36 mouse cellular contexts compared by ENCODE assay signal in genomic region chr4:41092958-41093357, GRCm38 (mm10). TPM values are rescaled to one million over a fixed set of nuclear protein-coding genes. Genes with fewer than 3 reads are reported as not detected.
"Had no signal": no experiment of that assay in that cellular context is flagged by ENCODE, and none has a peak within 500 bp of the region (broad histone marks: within the 10 kb centered on the region; RNA-seq: fewer than 3 reads in every experiment).

No protein-coding gene starts in this region.

- H3K36me3 ChIP-seq: heart, embryonic 13.5 days; heart, embryonic 15.5 days; hindbrain, embryonic 13.5 days; hindbrain, embryonic 15.5 days; kidney, embryonic 15.5 days; limb, embryonic 10.5 days; limb, embryonic 12.5 days had no signal

- H3K27ac ChIP-seq: heart, adult 2 months; heart, embryonic 13.5 days; heart, embryonic 15.5 days; hindbrain, embryonic 13.5 days; hindbrain, embryonic 15.5 days; hindbrain, postnatal 0 days; kidney, embryonic 15.5 days; kidney, postnatal 0 days; limb, embryonic 10.5 days; limb, embryonic 12.5 days; liver, embryonic 15.5 days had no signal

- H3K9ac ChIP-seq: heart, embryonic 13.5 days; heart, embryonic 15.5 days; hindbrain, embryonic 13.5 days; hindbrain, embryonic 15.5 days; kidney, embryonic 15.5 days; limb, embryonic 12.5 days; liver, embryonic 13.5 days; liver, embryonic 15.5 days had no signal

- H3K4me3 ChIP-seq: heart, adult 2 months; heart, embryonic 13.5 days; heart, embryonic 15.5 days; hindbrain, embryonic 13.5 days; hindbrain, embryonic 15.5 days; kidney, embryonic 15.5 days; limb, embryonic 10.5 days; limb, embryonic 12.5 days; liver, embryonic 13.5 days; liver, embryonic 15.5 days had no signal

- H3K9me3 ChIP-seq: heart, embryonic 13.5 days; heart, embryonic 15.5 days; hindbrain, embryonic 13.5 days; hindbrain, embryonic 15.5 days; kidney, embryonic 15.5 days; limb, embryonic 10.5 days; limb, embryonic 12.5 days; liver, embryonic 13.5 days; liver, embryonic 15.5 days had no signal

- DNase-seq: gastrocnemius, postnatal 14 days; gastrocnemius, postnatal 36 days; heart, adult 11 months; heart, adult 2 months; heart, postnatal 14 days; heart, postnatal 36 days; kidney, adult 11 months; kidney, adult 2 months; kidney, adult 9 months; kidney, postnatal 14 days; kidney, postnatal 36 days; layer of hippocampus, adult 9-11 months; layer of hippocampus, postnatal 36 days; liver; liver, embryonic 13.5 days had no signal

RNA-seq across cellular contexts. Expression of gene Aqp3, which starts 5.0 kb away (rescaled TPM):
- total RNA-seq: gastrocnemius, adult 18-20 months; gastrocnemius, adult 8-10 months; gastrocnemius, postnatal 14 days; gastrocnemius, postnatal 36 days; heart, adult 2 months; heart, postnatal 36 days; hematopoietic stem cell, adult 5-6 weeks; layer of hippocampus, adult 18-20 months; layer of hippocampus, adult 8-10 months; layer of hippocampus, postnatal 36 days; left cerebral cortex, adult 18-20 months; left cerebral cortex, adult 8-10 months; left cerebral cortex, postnatal 10 days; left cerebral cortex, postnatal 25 days had no signal
- polyA plus RNA-seq: hindbrain, embryonic 13.5 days had no signal

RNA-seq across cellular contexts. Expression of gene Aqp7, which starts 45.0 kb away (rescaled TPM):
- total RNA-seq: hematopoietic stem cell, adult 5-6 weeks; hindbrain, postnatal 0 days; layer of hippocampus, adult 8-10 months; layer of hippocampus, postnatal 14 days; layer of hippocampus, postnatal 36 days; left cerebral cortex, adult 18-20 months; left cerebral cortex, adult 8-10 months; left cerebral cortex, postnatal 10 days; left cerebral cortex, postnatal 25 days had no signal
- polyA plus RNA-seq: heart, embryonic 13.5 days; hindbrain, embryonic 11.5 days; hindbrain, embryonic 13.5 days; hindbrain, embryonic 15.5 days; limb, embryonic 12.5 days had no signal
